Mouse (Mus musculus) cerebellum, adult 8-10 months (tissue): ENCODE measurements around the gene 1700061G19Rik.

Source experiments
- DNase-seq: peaks from one replicate; pipeline ENCODE4 v3.0.0; 2022

Gene 1700061G19Rik

GRCm38 (mm10) chr17:56872512-56872911 is 2.8 kb upstream of the 1700061G19Rik start:
- no peak for DNase-seq

GRCm38 (mm10) chr17:56874237-56874636 is 1.0 kb upstream of the 1700061G19Rik start, which contains the start of gene Acsbg2:
Acsbg2 (minus strand) TSS chr17:56874447.
- no peak for DNase-seq

- no peak for DNase-seq
These were observed 1.2 kb downstream of the 1700061G19Rik start for GRCm38 (mm10) chr17:56876465-56876864.

- DNase-seq = no peak
These were observed 1.7 kb downstream of the 1700061G19Rik start for GRCm38 (mm10) chr17:56876981-56877380.

GRCm38 (mm10) chr17:56877426-56877825 is 2.1 kb downstream of the 1700061G19Rik start:
- no peak for DNase-seq

- no peak for DNase-seq
These were observed 8.3 kb downstream of the 1700061G19Rik start for GRCm38 (mm10) chr17:56883612-56884011.

- no peak for DNase-seq
These were observed 9.1 kb downstream of the 1700061G19Rik start for GRCm38 (mm10) chr17:56884331-56884730.

GRCm38 (mm10) chr17:56884809-56885208 is 9.5 kb downstream of the 1700061G19Rik start:
- no peak for DNase-seq

- no peak for DNase-seq
These were observed 12.8 kb downstream of the 1700061G19Rik start for GRCm38 (mm10) chr17:56888050-56888449.

GRCm38 (mm10) chr17:56890018-56890417 is 14.7 kb downstream of the 1700061G19Rik start:
- no peak for DNase-seq

- DNase-seq = no peak
These were observed 20.2 kb downstream of the 1700061G19Rik start for GRCm38 (mm10) chr17:56895368-56895918.

GRCm38 (mm10) chr17:56896513-56897129 is 21.3 kb downstream of the 1700061G19Rik start:
- DNase-seq = no peak

- peak; percentile 77 for DNase-seq
These were observed 22.4 kb downstream of the 1700061G19Rik start for GRCm38 (mm10) chr17:56897630-56898195.

GRCm38 (mm10) chr17:56902698-56903097 is 27.4 kb downstream of the 1700061G19Rik start:
- DNase-seq = no peak

GRCm38 (mm10) chr17:56906166-56906565 is 30.9 kb downstream of the 1700061G19Rik start:
- DNase-seq = no peak

- DNase-seq = no peak
These were observed 31.8 kb downstream of the 1700061G19Rik start for GRCm38 (mm10) chr17:56907096-56907495.

- DNase-seq = no peak
These were observed 32.6 kb downstream of the 1700061G19Rik start for GRCm38 (mm10) chr17:56907887-56908286.

- DNase-seq = peak; percentile 23
These were observed 34.5 kb downstream of the 1700061G19Rik start for GRCm38 (mm10) chr17:56909764-56910163.

GRCm38 (mm10) chr17:56913023-56913422 is 37.7 kb downstream of the 1700061G19Rik start:
- no peak for DNase-seq

GRCm38 (mm10) chr17:56913444-56913843 is 38.2 kb downstream of the 1700061G19Rik start:
- DNase-seq = no peak

- DNase-seq = no peak
These were observed 41.9 kb downstream of the 1700061G19Rik start for GRCm38 (mm10) chr17:56917166-56917565.

- no peak for DNase-seq
These were observed 44.4 kb downstream of the 1700061G19Rik start for GRCm38 (mm10) chr17:56919725-56920124.

- no peak for DNase-seq
These were observed 50.7 kb downstream of the 1700061G19Rik start for GRCm38 (mm10) chr17:56925998-56926397.

- peak; percentile 0 for DNase-seq
These were observed 53.8 kb downstream of the 1700061G19Rik start for GRCm38 (mm10) chr17:56929101-56929500.
